In the genomic region with DNA sequence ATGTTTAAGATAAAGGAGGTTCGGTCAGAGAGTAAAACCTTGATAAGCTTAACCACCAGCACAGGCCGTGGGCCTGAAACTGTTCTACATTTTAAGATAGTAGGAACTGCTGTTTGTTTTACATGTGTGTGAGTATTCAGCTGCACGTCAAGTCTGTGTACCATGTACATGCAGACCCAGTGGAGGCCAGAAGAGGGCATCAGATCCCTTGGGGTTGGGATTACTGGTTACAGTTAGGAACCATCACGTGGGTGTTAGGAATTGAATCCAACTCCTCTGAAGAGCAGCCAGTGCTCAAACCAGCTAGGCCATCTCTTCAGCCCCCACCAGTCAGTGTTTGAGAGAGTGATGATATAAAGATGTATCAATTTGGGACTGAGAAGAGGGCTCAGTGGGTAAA, we compare ENCODE assay signal across 8 mouse cellular contexts. TPM values are rescaled to one million over a fixed set of nuclear protein-coding genes. Genes with fewer than 3 reads are reported as not detected.
A peak's percentile ranks its signal among the peaks of the same experiment; 100 is the strongest.
DNase-seq lines count a peak whose midpoint lies in the region; ATAC-seq lines count a peak whose summit lies in the region.

No protein-coding gene starts in this region.

- H3K4me2 ChIP-seq in lung, embryonic 15.5 days: no peak overlapping the region

- H3K4me1 ChIP-seq in lung, embryonic 15.5 days: no peaks in the 10 kb centered on the region

- H3K36me3 ChIP-seq in lung, embryonic 15.5 days: peaks cover 58% of the 10 kb centered on the region

- no peak overlapping the region for H3K4me3 ChIP-seq in lung, embryonic 15.5 days

- H3K9me3 ChIP-seq in lung, embryonic 15.5 days: no peaks in the 10 kb centered on the region

- ATAC-seq in cerebellum, adult (ENCODE audit: insufficient number of reproducible peaks, low FRiP score, low TSS enrichment): no peak
- 0 out of 2 replicates have a peak, but pooled peaks have one; percentile 31 for ATAC-seq in lung, embryonic 15.5 days (ENCODE audit: borderline replicate concordance, extremely low read depth, low FRiP score, low TSS enrichment)

- WGBS in lung, embryonic 15.5 days: 57% methylated on average over 4 of the region's 4 CpGs

- H3K9ac ChIP-seq in lung, embryonic 15.5 days: no peak overlapping the region

- DNase-seq in cerebellum, adult 11 months: peak; percentile 30
- DNase-seq in Muller cell, postnatal 12 days (ENCODE audit: inconsistent ontology term): peak; percentile 33
- peak; percentile 54 to 73 for DNase-seq in cerebellum, postnatal 14 days
- peak; percentile 64 for DNase-seq in gastrocnemius, postnatal 10 days
- DNase-seq in layer of hippocampus, adult 8-10 months (ENCODE audit: low spot score in 2 of 2): peak; percentile 36 to 65
- peak; percentile 47 for DNase-seq in spleen, adult 12 weeks (ENCODE audit: low spot score)

- no peak overlapping the region for H3K27ac ChIP-seq in lung, embryonic 15.5 days

- no peaks in the 10 kb centered on the region for H3K27me3 ChIP-seq in lung, embryonic 15.5 days

RNA-seq across cellular contexts. Expression of gene Sav1, which starts 24.3 kb away (rescaled TPM):
- 10 to 100 TPM; 36.0 to 48.8 TPM for total RNA-seq in gastrocnemius, postnatal 10 days (2021)
- total RNA-seq in layer of hippocampus, adult 8-10 months (2022): 10 to 100 TPM; 19.2 to 20.3 (median 20.1) TPM
- 8.9 and 9.0 TPM in 2 replicates for polyA plus RNA-seq in lung, embryonic 15.5 days (2015; fragmentation: Nextera tagmentation; extraction: Ambion mirVana)
